Comparison of ENCODE assay signal across 8 mouse cellular contexts in genomic region chr5:110363179-110363821, GRCm38 (mm10). TPM values are rescaled to one million over a fixed set of nuclear protein-coding genes. Genes with fewer than 3 reads are reported as not detected.
DNase-seq lines count a peak whose midpoint lies in the region; ATAC-seq and TF ChIP-seq lines count a peak whose summit lies in the region.

No protein-coding gene starts in this region.

- H3K9ac ChIP-seq in ES-Bruce4 (ENCODE audit: low read depth, poor library complexity, severe bottlenecking) = peak overlapping the region; percentile 26
- peak overlapping the region; percentile 44 for H3K9ac ChIP-seq in forebrain, embryonic 16.5 days (replicated peaks; ENCODE audit: low read depth, low read length)

- 0 out of 2 replicates have a peak, but pooled peaks have one; percentile 7 for TF ChIP-seq EP300 in ES-Bruce4 (IDR thresholded peaks at IDR 0.05; ENCODE audit: insufficient read depth, low read depth, low read length)

- peak overlapping the region; percentile 64 for H3K4me3 ChIP-seq in ES-Bruce4 (ENCODE audit: low read depth, low read length)
- peak overlapping the region; percentile 40 for H3K4me3 ChIP-seq in forebrain, embryonic 16.5 days (replicated peaks; ENCODE audit: low read length)
- peak overlapping the region; percentile 6 for H3K4me3 ChIP-seq in lung, adult 2 months (replicated peaks; ENCODE audit: extremely low read depth, low read depth, low read length)

- no peak for TF ChIP-seq POLR2A in ES-Bruce4 (IDR thresholded peaks at IDR 0.05; ENCODE audit: insufficient read depth, low read length)
- TF ChIP-seq POLR2A in lung, adult 2 months (IDR thresholded peaks at IDR 0.05; ENCODE audit: borderline replicate concordance, extremely low read depth, low read depth, low read length) = no peak

- WGBS in forebrain, embryonic 16.5 days = 5% methylated on average over 71 of the region's 72 CpGs
- WGBS in lung, adult 2 months = 8% methylated on average over 71 of the region's 72 CpGs

- H3K27me3 ChIP-seq in ES-Bruce4 (ENCODE audit: control insufficient read depth, insufficient read depth, low read length, poor library complexity, severe bottlenecking) = no peaks in the 10 kb centered on the region
- H3K27me3 ChIP-seq in forebrain, embryonic 16.5 days (replicated peaks; ENCODE audit: control insufficient read depth, insufficient read depth, low read length) = no peaks in the 10 kb centered on the region

- H3K4me2 ChIP-seq in forebrain, embryonic 16.5 days (ENCODE audit: low read length) = peak overlapping the region; percentile 62

- DNase-seq in c-Kit-positive CD71-positive TER-119-negative erythroid progenitor cells, embryonic 14.5 days (ENCODE audit: low read depth) = peak; percentile 47
- peak; percentile 43 for DNase-seq in heart, postnatal 25 days (ENCODE audit: low spot score)
- DNase-seq in layer of hippocampus, adult 18-20 months (ENCODE audit: low spot score in 2 of 2) = peak; percentile 73 to 82
- DNase-seq in lung, adult 2 months = peak; percentile 65
- DNase-seq in ovary, adult 18-20 months (ENCODE audit: low spot score) = peak; percentile 37
- peak; percentile 78 for DNase-seq in thymus, postnatal 0 days (ENCODE audit: low spot score)

- intact Hi-C loops in heart, postnatal 25 days (cut with DNase I) = no loop called here

- peaks cover 2% of the 10 kb centered on the region; the same call in 1 of the 2 replicates for H3K36me3 ChIP-seq in ES-Bruce4 (ENCODE audit: control insufficient read depth, insufficient read depth, low read length, poor library complexity, severe bottlenecking)
- H3K36me3 ChIP-seq in forebrain, embryonic 16.5 days (ENCODE audit: control insufficient read depth, insufficient read depth) = peaks cover 8% of the 10 kb centered on the region; the same call in 1 of the 2 replicates

- H3K4me1 ChIP-seq in ES-Bruce4 (ENCODE audit: control insufficient read depth, insufficient read depth, low read length) = no peaks in the 10 kb centered on the region
- H3K4me1 ChIP-seq in forebrain, embryonic 16.5 days (replicated peaks; ENCODE audit: control insufficient read depth, insufficient read depth, low read length) = peaks cover 12% of the 10 kb centered on the region
- peaks cover 3% of the 10 kb centered on the region; the same call in 1 of the 2 replicates for H3K4me1 ChIP-seq in lung, adult 2 months (ENCODE audit: control insufficient read depth, insufficient read depth, low read length)

- H3K9me3 ChIP-seq in ES-Bruce4 (replicated peaks; ENCODE audit: control insufficient read depth, insufficient read depth, low read length, poor library complexity, severe bottlenecking) = no peaks in the 10 kb centered on the region
- H3K9me3 ChIP-seq in forebrain, embryonic 16.5 days (ENCODE audit: control insufficient read depth, low read length) = no peaks in the 10 kb centered on the region

- peak; percentile 89 for ATAC-seq in forebrain, embryonic 16.5 days

- TF ChIP-seq CTCF in ES-Bruce4 (IDR thresholded peaks at IDR 0.05; ENCODE audit: low read depth, low read length) = peak; percentile 17
- no peak for TF ChIP-seq CTCF in lung, adult 2 months (IDR thresholded peaks at IDR 0.05; ENCODE audit: insufficient read depth, low read length)

- H3K27ac ChIP-seq in ES-Bruce4 (ENCODE audit: insufficient read depth, low read length) = 0 out of 2 replicates have a peak overlapping the region, but pooled peaks have one; percentile 0
- no peak overlapping the region for H3K27ac ChIP-seq in forebrain, embryonic 16.5 days (ENCODE audit: low read length)

RNA-seq across cellular contexts. Expression of gene Lrcol1, which starts 18.8 kb away (rescaled TPM):
- not detected in 2 replicates for polyA plus RNA-seq in ES-Bruce4 (2011; ENCODE audit: insufficient read depth, insufficient read length, low read depth, missing spikeins)
- not detected in 2 replicates for polyA plus RNA-seq in forebrain, embryonic 16.5 days (2015; fragmentation: Nextera tagmentation; extraction: Ambion mirVana)
- total RNA-seq in heart, postnatal 25 days (2021) = not detected
- not detected for total RNA-seq in layer of hippocampus, adult 18-20 months (2021)
- polyA plus RNA-seq in lung, adult 2 months (2012; rRNA removed) = 0.19 and 0.51 TPM in 2 replicates
- 1.2 and 1.3 TPM in 2 replicates for polyA plus RNA-seq in thymus, postnatal 0 days (2015; fragmentation: Nextera tagmentation; extraction: Ambion mirVana)

RNA-seq across cellular contexts. Expression of gene P2rx2, which starts 20.3 kb away (rescaled TPM):
- 0.58 and 1.2 TPM in 2 replicates for polyA plus RNA-seq in ES-Bruce4 (2011; ENCODE audit: insufficient read depth, insufficient read length, low read depth, missing spikeins)
- 7.6 and 7.7 TPM in 2 replicates for polyA plus RNA-seq in forebrain, embryonic 16.5 days (2015; fragmentation: Nextera tagmentation; extraction: Ambion mirVana)
- total RNA-seq in heart, postnatal 25 days (2021) = not detected
- not detected for total RNA-seq in layer of hippocampus, adult 18-20 months (2021)
- 1.2 TPM in 2 replicates for polyA plus RNA-seq in lung, adult 2 months (2012; rRNA removed)
- polyA plus RNA-seq in thymus, postnatal 0 days (2015; fragmentation: Nextera tagmentation; extraction: Ambion mirVana) = 0.12 and 0.41 TPM in 2 replicates

Comparison
In these comparisons a context has a peak if more than half of its experiments do, and no peak if none do; other contexts are left out.
1. H3K4me3 ChIP-seq: peak in every context shown above with its lines; median percentile 64 in ES-Bruce4; 40 in forebrain, embryonic 16.5 days; 6 in lung, adult 2 months.